Mouse (Mus musculus) right cerebral cortex, adult 18-20 months (tissue): Measurements from ENCODE around the gene Ppp1r36.

ENCODE experiments used
- DNase-seq: peaks from one replicate; pipeline ENCODE4 v3.0.0; 2022; ENCODE audit warnings: mixed read lengths

Gene Ppp1r36

DNA sequence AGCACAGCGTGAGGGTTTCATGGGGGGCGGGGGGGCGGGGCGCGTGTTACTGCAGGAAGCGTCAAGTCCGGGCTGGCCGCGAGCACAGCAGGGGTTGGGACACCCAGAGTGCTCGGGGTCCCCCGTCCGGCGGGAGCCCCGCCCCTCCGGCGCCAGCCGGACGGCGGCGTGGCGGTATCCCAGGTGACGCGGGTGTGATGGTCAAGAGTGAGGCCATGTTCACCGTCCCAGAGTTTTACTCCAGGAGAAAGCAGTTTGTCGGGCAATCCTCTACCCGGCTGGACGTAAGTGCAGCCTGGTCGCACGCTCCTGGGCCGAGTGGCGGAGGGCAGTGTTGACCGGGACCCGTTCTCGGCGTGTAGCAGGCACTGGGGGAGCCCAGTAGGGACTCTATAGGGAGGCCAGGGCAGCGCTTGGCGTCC is at the start of gene Ppp1r36:
TSS of gene Ppp1r36 (plus strand) at position 106 of the 422 bp plus-strand sequence.
- no peak for DNase-seq

GRCm38 (mm10) chr12:76368201-76368789 is 49.0 kb upstream of the Ppp1r36 start:
- DNase-seq: no peak

DNA sequence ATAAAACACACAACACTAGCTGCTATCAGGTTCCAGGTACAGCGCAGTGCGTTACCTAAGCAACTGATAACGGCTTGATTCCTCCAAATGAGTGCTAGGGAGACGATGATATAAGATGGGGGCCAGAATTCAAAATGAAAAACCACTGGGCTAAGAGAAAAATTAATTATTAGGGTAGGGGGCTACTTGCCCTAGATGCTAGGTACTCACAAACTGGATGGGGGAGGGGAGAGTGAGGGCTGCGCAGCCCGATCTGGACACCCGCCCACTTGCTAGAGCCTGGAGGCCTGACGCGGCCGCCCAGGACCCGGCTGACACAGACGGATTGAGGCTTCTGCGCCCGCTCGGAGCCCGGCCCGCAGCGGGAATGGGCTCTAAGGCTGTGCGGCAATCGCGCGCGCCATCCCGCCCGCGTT is 48.5 kb upstream of the Ppp1r36 start:
- no peak for DNase-seq

DNA sequence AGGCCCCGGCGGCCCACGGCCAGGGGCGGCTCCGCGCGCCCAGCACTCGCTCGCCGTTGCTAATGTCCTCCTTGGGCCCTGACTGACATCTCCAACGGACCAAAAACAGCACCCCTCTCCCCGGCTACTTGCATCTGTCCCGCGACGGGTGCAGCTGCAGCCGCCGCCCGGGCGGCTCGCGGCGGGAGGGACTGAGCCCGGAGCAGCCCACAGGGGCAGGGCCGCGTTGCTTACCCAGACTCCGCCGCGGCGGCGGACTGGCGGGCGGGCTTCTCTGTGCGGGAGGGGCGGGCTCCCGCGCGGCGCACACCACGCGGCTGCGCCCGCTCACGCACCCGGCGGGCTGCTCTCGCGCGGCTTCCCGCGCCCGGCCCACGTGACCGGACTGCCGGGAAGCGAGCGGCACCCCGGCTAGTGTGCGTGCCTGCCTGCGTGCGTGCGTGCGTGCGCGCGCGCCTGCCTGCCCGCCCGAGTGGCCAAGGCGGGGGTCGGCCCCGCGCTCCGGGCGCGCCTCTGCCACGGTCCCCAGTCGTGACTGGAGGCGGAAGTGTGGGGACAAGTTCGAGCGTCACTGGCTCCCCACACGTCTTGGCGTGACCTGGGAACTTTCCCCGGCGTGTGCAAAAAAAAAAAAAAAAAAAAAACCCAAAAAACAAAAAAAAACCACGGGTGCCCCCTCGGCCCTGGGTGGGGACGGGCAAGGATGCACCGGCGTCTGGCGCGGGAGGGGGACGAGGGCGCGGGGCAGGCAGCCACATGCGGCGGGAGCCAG is 47.9 kb upstream of the Ppp1r36 start, which contains the start of gene Zbtb25:
TSS of gene Zbtb25 (minus strand) at position 397 of the 772 bp plus-strand sequence.
- DNase-seq: peak; percentile 95

DNA sequence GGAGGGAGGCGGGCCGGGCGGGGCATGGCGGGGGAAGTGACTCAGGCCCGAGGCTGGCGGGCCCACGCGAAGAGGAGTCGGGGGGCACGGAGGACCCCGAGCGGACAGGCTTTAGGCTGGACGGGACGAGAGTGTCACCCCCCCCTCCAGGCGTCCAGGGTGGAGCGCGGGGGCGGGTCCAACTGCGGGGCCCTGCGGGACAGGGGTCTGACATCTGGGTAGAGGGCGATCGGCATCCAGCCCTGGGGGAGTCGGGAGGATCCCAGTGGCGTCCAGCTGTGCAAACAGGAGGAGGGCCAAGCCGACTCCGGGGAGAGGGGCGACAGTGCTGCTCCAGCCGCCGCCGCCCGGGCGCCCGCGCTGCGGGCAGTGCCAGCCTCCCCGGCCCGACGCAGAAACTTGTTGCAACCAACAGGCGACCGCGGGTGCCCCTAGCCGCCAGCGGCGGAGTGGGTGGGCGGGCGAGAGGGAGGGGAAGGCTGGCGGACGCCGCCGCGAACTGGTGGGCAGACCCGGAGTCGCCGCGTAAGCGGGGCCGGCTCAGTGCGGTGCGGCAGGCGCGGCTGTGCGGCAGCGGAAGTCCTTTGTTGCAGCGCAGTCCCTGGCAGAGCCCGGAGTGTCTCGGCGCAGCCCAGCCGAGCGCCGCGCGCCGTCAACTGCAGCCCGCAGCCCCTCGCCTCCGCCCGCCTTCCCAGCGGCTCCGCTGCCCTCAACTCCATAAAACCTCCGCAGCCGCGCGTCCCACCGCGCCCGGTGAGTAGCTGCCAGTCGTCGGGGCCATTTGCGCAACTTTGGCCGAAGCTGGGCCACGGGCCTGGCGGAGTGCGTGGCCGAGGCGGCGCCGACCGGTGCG is 47.1 kb upstream of the Ppp1r36 start, which contains the start of gene Zbtb1:
TSS of gene Zbtb1 (plus strand) at position 289 of the 853 bp plus-strand sequence.
- DNase-seq: peak; percentile 86

DNA sequence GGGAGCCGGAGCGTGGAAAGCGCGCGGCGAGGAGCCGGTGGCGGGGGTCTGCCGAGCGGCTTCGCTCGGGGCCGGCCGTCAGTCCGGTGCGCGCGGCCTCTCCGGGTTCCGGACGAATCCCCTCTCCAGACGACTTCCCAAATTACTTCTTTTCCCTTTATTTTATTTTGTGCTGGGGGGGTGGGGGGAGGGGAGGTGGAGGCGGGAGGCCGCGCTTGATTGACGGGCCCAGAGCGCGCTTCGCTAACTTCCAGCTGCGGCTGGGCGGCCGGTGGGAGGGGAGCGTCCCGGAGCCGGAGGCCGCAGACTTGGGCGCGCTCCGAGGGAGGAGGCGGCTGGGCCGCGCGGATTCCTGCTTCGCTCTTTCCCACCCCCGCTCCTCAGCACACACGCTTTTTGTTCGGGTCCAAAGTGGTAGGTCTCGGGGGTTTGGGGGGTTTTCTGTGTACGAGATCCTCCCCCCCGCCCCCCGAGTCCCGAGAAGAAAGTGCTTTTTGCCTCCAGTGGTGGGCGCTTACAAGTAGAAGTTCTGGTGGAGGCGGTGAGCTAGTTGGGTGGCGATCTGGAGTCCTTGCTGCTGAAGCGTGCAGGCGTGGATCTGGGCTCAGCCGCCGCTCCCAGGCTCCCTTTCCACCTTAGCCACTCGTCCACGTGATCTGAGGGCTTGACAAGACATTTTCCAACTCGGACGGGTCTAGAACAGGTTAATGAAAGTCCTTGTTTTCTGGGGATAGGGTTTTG is 46.3 kb upstream of the Ppp1r36 start:
- peak; percentile 71 for DNase-seq

DNA sequence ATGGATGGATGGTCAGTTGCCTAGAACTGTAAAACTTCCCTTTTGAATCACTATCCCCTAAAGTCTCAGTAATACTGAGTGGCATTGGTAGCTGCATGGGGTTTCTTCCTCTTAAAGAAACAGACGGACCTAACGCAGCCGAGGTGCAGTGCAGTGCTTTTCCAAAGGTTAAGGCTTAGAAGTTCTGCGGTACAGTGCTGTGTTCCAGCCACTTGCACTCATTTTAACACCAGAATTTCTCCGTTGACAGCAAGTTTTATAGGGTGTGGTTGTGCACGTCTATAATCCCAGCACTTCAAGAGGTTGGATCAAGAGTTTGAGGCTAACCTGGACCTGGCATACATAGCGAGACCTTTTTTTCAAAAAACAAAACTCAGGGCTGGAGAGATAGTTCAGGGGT is 45.3 kb upstream of the Ppp1r36 start:
- no peak for DNase-seq

DNA sequence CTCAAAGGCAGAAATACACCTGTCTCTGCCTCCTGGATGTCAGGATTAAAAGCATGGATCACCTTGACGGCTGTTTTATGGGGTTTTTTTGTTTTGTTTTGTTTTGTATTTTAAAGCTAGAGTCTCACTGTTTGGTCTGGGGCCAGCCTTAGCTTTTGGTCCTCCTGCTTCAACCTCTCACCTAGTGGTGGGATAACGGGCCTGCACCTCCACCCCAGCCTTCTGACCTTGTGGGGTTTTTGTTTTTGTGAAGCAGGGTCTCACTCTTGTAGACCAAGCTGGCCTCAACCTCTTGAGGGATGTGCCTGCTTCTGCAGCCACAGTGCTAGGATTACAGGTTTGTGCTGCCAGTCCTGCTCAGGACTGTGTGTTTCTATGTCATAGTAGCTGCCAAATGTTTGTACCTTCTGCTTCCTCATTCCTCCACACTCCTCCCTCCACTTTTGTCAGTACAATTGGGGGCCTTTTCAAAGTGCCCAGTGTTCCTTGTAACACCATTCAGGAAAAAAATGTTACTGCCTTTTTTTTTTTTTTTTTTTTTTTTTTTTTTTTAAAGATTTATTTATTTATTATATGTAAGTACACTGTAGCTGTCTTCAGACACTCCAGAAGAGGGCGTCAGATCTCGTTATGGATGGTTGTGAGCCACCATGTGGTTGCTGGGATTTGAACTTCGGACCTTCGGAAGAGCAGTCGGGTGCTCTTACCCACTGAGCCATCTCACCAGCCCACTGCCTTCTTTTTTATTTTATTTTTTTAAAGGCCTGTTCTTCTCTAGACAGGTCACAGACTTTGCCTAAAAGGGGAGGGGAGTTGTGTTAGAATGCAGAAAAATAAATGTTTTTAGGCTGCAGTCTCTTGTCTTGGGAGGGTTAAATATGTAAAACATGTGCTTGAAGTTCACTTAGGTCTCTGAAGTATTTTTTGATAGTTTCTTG is 44.2 kb upstream of the Ppp1r36 start:
- DNase-seq: no peak

- no peak for DNase-seq
Measured at GRCm38 (mm10) chr12:76373991-76374390, 43.3 kb upstream of the Ppp1r36 start.

DNA sequence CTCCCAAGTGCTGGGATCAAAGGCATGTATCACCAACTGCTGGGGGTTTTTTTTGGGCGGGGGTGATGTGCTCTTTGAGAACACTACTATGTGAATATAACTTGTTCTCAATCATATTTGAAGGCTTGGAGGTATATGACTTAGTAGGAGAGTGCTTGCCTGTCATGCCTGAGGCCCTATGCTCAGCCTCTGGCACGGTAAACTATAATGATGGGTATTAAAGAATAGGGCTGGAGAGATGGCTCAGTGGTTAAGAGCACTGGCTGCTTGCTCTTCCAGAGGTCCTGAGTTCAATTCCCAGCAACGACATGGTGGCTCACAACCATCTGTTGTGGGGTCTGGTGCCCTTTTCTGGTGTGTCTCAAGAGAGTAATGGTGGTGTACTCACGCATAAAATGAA is 42.4 kb upstream of the Ppp1r36 start:
- no peak for DNase-seq

DNA sequence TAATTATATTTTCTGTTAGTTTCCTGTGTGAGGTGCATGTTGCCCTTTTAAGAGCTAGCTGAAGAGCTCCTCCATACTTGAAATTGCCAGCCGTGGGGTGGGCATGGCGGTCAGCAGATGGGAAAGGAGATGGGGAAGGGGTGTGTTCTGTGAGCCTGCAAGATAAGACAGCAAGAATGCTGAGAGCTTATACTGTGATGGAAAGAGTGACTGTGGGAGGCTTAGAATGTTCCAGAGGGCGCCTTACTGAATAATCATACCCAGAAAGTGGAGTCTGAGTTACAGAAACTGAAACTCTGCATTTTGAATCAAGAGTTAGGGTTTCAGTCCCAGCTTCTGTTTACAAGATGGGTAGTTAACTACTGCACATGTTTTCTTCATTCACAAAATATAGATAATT is 41.8 kb upstream of the Ppp1r36 start:
- DNase-seq: no peak

GRCm38 (mm10) chr12:76376649-76377048 is 40.7 kb upstream of the Ppp1r36 start:
- DNase-seq: peak; percentile 23

GRCm38 (mm10) chr12:76377059-76377458 is 40.3 kb upstream of the Ppp1r36 start:
- no peak for DNase-seq

GRCm38 (mm10) chr12:76377726-76378125 is 39.6 kb upstream of the Ppp1r36 start:
- no peak for DNase-seq

- DNase-seq: no peak
Measured at GRCm38 (mm10) chr12:76378556-76378955, 38.8 kb upstream of the Ppp1r36 start.

DNA sequence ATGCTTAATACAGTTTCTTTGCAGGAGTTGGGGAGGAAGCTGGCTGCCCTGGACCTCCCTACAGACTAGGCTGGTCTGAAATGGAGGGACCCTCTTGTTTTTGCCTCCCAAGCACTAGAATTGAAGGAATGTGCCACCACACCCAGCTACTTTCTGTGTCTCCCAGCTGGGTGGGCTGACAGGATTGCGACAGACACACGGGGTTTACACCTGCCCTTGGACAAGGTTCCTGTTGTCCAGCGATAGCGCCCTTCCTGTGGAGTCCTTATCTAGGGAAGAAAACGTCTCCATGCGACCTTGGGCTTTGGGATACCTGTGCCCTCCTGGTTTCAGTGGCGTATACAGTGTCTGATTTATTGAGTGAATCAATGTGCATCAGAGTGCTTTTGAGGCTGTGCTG is 37.2 kb upstream of the Ppp1r36 start:
- no peak for DNase-seq

GRCm38 (mm10) chr12:76385342-76385741 is 32.0 kb upstream of the Ppp1r36 start:
- DNase-seq: no peak

DNA sequence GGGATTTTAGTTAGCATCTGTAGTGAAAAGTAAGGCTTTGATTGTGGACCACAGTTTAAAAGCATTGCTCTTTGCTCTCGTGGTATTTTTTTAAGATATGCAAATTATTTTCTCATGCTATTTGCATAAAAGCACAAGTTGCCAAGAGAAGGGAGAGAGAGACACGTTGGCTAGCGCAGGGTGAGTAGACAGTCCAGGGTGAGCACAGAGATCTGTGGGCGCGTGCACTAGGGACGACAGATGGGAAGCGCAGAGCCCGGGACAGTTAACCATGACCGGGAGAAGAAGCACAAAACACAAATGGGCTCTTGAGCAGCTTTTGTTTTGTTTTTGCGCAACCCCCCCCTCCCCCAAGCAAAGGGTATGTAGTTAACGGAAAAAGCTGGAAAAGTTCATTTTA is 28.5 kb upstream of the Ppp1r36 start:
- peak; percentile 19 for DNase-seq

DNA sequence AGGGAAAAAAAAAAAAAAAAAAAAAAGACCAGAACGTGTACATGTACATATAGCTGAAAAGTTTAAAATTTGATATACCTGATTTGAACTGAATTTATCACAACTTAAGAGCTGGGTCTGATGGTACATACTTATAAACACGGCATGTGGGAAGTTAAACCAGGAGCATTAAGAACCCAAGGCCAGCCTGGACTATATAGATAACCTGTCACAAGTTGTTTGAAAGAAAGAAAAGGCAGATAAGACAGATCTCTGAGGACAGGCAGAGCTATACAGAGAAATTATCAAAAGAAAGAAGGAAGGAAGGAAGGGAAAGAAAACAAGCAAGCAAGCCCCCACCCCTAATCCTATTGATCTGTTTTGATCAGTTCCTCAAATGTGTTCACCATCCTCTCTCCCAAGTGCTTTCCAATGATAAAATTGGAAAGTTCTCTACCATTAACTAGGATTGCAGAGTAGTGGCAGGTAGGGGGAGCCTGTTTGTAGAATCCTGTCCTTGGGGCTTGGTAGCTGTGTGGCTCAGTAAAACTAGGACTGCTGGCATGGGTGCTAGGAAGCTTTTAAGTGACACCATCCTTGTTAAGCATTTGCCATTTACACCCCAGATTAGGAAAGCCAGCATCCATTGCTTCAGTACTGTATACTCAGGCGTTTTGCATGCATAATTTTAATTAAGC is 25.6 kb upstream of the Ppp1r36 start:
- no peak for DNase-seq

GRCm38 (mm10) chr12:76392979-76393378 is 24.4 kb upstream of the Ppp1r36 start:
- no peak for DNase-seq

DNA sequence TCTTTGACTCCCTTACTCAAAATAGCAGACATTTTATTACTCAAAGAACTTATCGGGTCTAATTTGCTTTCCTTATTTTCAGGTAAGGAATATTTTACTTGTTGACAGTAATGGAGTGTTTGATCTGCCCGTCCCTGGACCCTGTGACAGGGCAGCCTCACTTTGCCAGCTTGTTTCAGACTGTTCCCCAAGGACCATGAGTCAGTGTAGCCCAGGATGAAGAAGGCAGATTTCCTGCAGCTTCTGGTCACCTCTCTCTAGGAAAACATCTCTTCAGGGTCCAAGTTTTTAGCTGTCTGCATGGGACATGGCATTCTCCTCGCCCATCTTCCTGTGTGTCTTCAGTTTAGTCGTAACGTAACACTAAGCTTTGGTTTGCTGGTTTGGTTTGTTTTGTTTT is 20.1 kb upstream of the Ppp1r36 start:
- DNase-seq: no peak
